Mouse (Mus musculus) heart, postnatal 14 days (tissue): Measurements from ENCODE around the gene Itga10. TPM values are rescaled to one million over a fixed set of nuclear protein-coding genes. Genes with fewer than 3 reads are reported as not detected.
A peak's percentile ranks its signal among the peaks of the same experiment; 100 is the strongest.

Experiments used
- DNase-seq, 2 experiments: peaks; one replicate each; pipeline ENCODE4 v3.0.0; 2021 to 2022
- intact Hi-C: fragments of 180-260 bp; cut with DNase I; formaldehyde crosslinking; loops from one replicate; pipeline ENCODE4 v1.15.1; 2025
- total RNA-seq, 2 experiments: library from RNA; stranded (reverse); gene quantifications; 2 replicates each; pipeline ENCODE4 v1.2.3; 2021

The Itga10 gene
- total RNA-seq, 2 experiments from 2014 or later: 0.85 to 1.2 TPM

GRCm38 (mm10) chr3:96706217-96706616 lies 60.8 kb downstream of the Itga10 start:
- intact Hi-C loops: loop anchor here (5.0 kb wide), 2 partner anchors 39 to 59 kb away; partner anchors contain the start of gene Itga10
- DNase-seq: no peak

GRCm38 (mm10) chr3:96706984-96707383 lies 61.6 kb downstream of the Itga10 start:
- intact Hi-C loops: loop anchor here (5.0 kb wide), 2 partner anchors 40 to 60 kb away; partner anchors contain the start of gene Itga10
- DNase-seq: no peak

- peak; percentile 91 to 96 for DNase-seq
- intact Hi-C loops: loop anchor here (2.0 to 5.0 kb wide), 3 partner anchors 41 to 161 kb away; partner anchors contain the start of gene Itga10
Measured at GRCm38 (mm10) chr3:96707903-96708683, 62.7 kb downstream of the Itga10 start, which contains the start of gene Nudt17. TSS of gene Nudt17 (minus strand) at chr3:96708562.

GRCm38 (mm10) chr3:96708684-96709064 lies 63.3 kb downstream of the Itga10 start:
- intact Hi-C loops: loop anchor here (2.0 to 5.0 kb wide), 3 partner anchors 41 to 162 kb away; partner anchors contain the start of gene Itga10

More at GRCm38 (mm10) chr3:96708684-96709064, 63.3 kb downstream of the Itga10 start:
- no peak for DNase-seq

Other genes with a start within 250 kb of the Itga10 start
- not detected for gene BC107364, start 193.3 kb upstream of the Itga10 start, total RNA-seq
- gene Hfe2, start 120.4 kb upstream of the Itga10 start, total RNA-seq: 100 to 1,000 TPM; 219 to 221 TPM
- gene Txnip, start 87.6 kb upstream of the Itga10 start, total RNA-seq: 100 to 1,000 TPM; 512 to 552 TPM
- 1 to 10 TPM; 3.7 to 4.5 TPM for gene Gm16253, start 68.6 kb upstream of the Itga10 start, total RNA-seq
- 10 to 100 TPM; 21.8 to 25.3 TPM for gene Polr3gl, start 51.4 kb upstream of the Itga10 start, total RNA-seq
- gene Ankrd34a, start 48.9 kb upstream of the Itga10 start, total RNA-seq: 1 to 10 TPM; 1.3 to 1.8 TPM
- 10 to 100 TPM; 28.3 to 28.6 TPM for gene Lix1l, start 44.4 kb upstream of the Itga10 start, total RNA-seq
- 10 to 100 TPM; 37.9 to 40.5 TPM for gene Rbm8a, start 15.7 kb upstream of the Itga10 start, total RNA-seq
- gene Pex11b, start 10.2 kb upstream of the Itga10 start, total RNA-seq: 10 to 100 TPM; 30.5 to 30.7 TPM
- gene Gm42957, start 10.1 kb upstream of the Itga10 start, total RNA-seq: under 1 TPM in 1 of 2 experiments, not detected in 1; 0.17 TPM
- under 1 TPM; 0.84 to 0.93 TPM for gene Ankrd35, start 24.5 kb downstream of the Itga10 start, total RNA-seq
- 10 to 100 TPM; 18.1 to 22.1 TPM for gene Pias3, start 50.8 kb downstream of the Itga10 start, total RNA-seq
- 1 to 10 TPM; 2.1 to 2.2 TPM for gene Nudt17, start 63.0 kb downstream of the Itga10 start, total RNA-seq
- gene Polr3c, start 82.0 kb downstream of the Itga10 start, total RNA-seq: 10 to 100 TPM; 21.8 to 24.3 TPM
- 10 to 100 TPM; 20.7 to 23.2 TPM for gene Rnf115, start 82.1 kb downstream of the Itga10 start, total RNA-seq
- under 1 TPM in 1 of 2 experiments, not detected in 1; 0.12 TPM for gene Pdzk1, start 183.7 kb downstream of the Itga10 start, total RNA-seq
- not detected for gene Cd160, start 183.8 kb downstream of the Itga10 start, total RNA-seq